Mouse (Mus musculus): ENCODE measurements around the gene Svopl. TPM values are rescaled to one million over a fixed set of nuclear protein-coding genes. Genes with fewer than 3 reads are reported as not detected.
A peak's percentile ranks its signal among the peaks of the same experiment; 100 is the strongest.

The Svopl gene
- polyA plus RNA-seq, 1 experiment from 2014 or later, result 4.2 TPM

DNA sequence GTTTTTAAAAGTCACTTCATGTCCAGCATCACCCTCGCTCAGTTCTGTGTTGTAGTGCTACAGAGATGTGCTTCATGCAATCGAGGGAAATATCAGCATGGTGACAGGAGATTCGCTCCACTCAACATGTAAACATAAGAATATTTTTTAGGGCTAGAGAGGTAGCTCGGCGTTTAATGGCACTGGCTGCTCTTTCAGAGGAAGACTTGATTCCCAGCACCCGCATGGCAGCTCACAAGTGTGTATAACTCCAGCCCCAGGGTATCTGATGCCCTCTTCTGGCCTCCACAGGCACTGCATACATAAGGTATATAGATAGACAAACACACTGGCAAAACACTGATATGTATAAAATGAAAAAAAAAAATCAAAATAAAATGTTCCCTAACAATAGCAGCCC is 2.8 kb upstream of the Svopl start:
- WGBS, result 96% methylated on average over 6 of the region's 6 CpGs
- no peaks in the 10 kb centered on the region for H3K27me3 ChIP-seq (ENCODE audit: control insufficient read depth, insufficient read depth, low read length)
- no peak for ATAC-seq (ENCODE audit: insufficient number of reproducible peaks, low FRiP score, low TSS enrichment, low read depth)

DNA sequence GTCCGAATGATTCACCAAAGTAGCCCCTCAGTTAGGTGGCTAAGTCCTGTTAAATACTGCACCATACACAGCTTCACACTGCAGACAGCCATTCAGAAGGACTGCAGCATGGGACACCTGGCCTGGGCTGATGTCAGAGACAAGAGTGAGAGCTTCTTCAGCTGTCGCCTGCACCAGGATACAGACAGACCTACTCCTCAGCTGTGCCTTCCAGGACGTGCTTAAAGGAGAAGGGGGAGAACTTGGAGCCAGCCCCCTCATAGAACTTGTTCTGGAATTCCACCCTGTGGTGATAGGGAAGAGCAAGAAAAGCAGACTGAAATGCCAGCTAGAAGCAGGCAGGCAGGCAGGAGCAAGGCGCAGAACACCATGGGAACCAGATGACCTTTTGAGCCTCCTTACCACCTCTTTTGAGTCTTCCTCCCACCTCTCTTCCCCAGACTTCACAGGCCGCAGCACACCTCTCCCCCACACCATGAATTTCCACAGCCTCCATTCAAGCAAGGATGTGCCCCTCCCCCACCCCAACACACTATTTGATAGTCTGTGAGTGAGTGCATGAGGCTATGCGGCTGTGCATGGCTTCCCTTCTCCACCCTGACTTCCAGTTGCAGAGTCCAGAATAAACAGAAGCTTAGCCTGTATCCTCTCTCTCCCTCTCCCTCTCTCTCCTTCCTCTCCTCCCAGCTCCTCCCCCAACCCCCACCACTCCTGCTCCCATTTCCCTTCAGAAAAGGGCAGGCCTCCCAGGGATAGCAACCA is 2.2 kb upstream of the Svopl start:
- peaks cover 33% of the 10 kb centered on the region for H3K4me1 ChIP-seq (ENCODE audit: control insufficient read depth, insufficient read depth, low read length)
- WGBS, result 58% methylated on average over 6 of the region's 6 CpGs
- H3K27ac ChIP-seq (replicated peaks; ENCODE audit: low read depth, low read length), result no peak overlapping the region
- no peaks in the 10 kb centered on the region for H3K9me3 ChIP-seq (ENCODE audit: control insufficient read depth, low read length)
- no peak overlapping the region for H3K4me2 ChIP-seq (ENCODE audit: low read depth, severe bottlenecking)
- H3K36me3 ChIP-seq (ENCODE audit: control insufficient read depth, insufficient read depth, low read length), result no peaks in the 10 kb centered on the region
- no peak for ATAC-seq (ENCODE audit: insufficient number of reproducible peaks, low FRiP score, low TSS enrichment, low read depth)
- H3K9ac ChIP-seq (ENCODE audit: low read length), result no peak overlapping the region
- H3K27me3 ChIP-seq (ENCODE audit: control insufficient read depth, insufficient read depth, low read length), result no peaks in the 10 kb centered on the region
- DNase-seq (ENCODE audit: low spot score), result no peak
- no peak overlapping the region for H3K4me3 ChIP-seq (ENCODE audit: low read depth, low read length)

More for the DNA sequence above, 2.8 kb upstream of the Svopl start:
- DNase-seq (ENCODE audit: low spot score), result no peak
- Histone ChIP-seq H3K27ac (replicated peaks; ENCODE audit: low read depth, low read length) (no peak overlapping the region), H3K9ac (ENCODE audit: low read length) (no peak overlapping the region), H3K4me3 (ENCODE audit: low read depth, low read length) (no peak overlapping the region), H3K4me2 (ENCODE audit: low read depth, severe bottlenecking) (no peak overlapping the region), H3K36me3 (ENCODE audit: control insufficient read depth, insufficient read depth, low read length) (no peaks in the 10 kb centered on the region), H3K9me3 (ENCODE audit: control insufficient read depth, low read length) (no peaks in the 10 kb centered on the region), H3K4me1 (ENCODE audit: control insufficient read depth, insufficient read depth, low read length) (peaks cover 33% of the 10 kb centered on the region)

DNA sequence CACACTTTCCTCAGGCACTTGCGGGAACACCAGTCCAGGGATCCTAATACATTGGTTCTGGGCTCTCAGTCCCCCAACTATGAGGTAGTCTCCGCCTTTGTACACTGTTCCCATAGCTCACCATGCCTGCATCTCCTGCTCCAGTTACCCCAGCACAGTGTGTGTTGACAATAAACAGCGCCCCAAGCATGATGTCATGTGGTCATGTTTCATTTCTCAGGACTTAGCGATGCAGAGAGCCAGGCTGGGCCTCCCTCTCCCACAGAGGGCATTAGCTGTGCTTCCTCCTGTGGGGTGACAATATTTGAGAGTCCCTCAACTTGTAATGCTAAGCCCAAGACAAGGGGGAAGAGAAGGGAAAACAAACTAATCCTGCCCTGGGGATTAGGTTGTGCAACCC is 1.2 kb upstream of the Svopl start:
- Histone ChIP-seq H3K4me3 (ENCODE audit: low read depth, low read length) (no peak overlapping the region), H3K27me3 (ENCODE audit: control insufficient read depth, insufficient read depth, low read length) (no peaks in the 10 kb centered on the region), H3K27ac (replicated peaks; ENCODE audit: low read depth, low read length) (peak overlapping the region; percentile 8; the same call in 1 of the 2 replicates), H3K4me2 (ENCODE audit: low read depth, severe bottlenecking) (no peak overlapping the region), H3K36me3 (ENCODE audit: control insufficient read depth, insufficient read depth, low read length) (no peaks in the 10 kb centered on the region), H3K9ac (ENCODE audit: low read length) (no peak overlapping the region), H3K4me1 (ENCODE audit: control insufficient read depth, insufficient read depth, low read length) (peaks cover 33% of the 10 kb centered on the region), H3K9me3 (ENCODE audit: control insufficient read depth, low read length) (no peaks in the 10 kb centered on the region)
- WGBS, result 73% methylated on average over 4 of the region's 4 CpGs
- DNase-seq (ENCODE audit: low spot score) (no peak), ATAC-seq (ENCODE audit: insufficient number of reproducible peaks, low FRiP score, low TSS enrichment, low read depth) (no peak; the same call in 1 of the 2 replicates)

DNA sequence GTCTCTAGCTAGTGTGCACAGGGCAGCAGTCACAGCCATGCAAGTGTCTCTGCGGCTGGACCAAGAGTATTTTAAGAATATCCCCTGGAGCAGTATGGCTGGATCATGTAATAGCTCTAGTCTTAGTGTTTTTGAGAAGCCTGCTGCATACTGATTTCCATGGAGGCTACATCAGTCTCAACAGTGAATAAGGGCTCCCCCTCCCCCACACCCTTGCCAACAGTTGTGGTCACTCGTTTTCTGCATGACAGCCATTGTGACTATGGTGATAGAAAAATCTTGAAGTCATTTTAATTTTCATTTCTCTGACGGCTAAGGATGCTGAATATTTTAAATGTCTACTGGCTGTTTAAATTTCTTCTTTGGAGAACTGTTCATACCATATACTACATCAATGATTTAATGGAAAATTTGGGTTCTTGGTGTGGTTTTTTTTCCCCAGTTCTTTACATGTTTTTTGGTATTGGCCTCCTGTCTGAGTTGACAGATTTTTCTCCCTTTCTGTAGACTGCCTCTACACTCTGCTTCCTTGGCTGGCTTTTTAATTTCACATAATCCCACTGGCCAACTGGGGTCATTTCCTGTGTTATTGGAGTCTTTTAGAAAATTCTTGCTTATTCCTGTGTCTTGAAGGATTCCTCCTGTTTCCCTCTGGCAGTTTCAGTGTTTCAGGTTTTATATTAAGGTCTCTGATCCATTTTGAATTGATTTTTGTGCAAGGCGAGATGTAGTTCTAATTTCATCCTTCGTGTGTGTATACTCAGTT is 13.8 kb downstream of the Svopl start:
- no peaks in the 10 kb centered on the region for H3K9me3 ChIP-seq (ENCODE audit: control insufficient read depth, low read length)
- no peak overlapping the region for H3K27ac ChIP-seq (replicated peaks; ENCODE audit: low read depth, low read length)
- H3K4me2 ChIP-seq (ENCODE audit: low read depth, severe bottlenecking), result no peak overlapping the region
- no peak overlapping the region for H3K9ac ChIP-seq (ENCODE audit: low read length)
- no peak for ATAC-seq (ENCODE audit: insufficient number of reproducible peaks, low FRiP score, low TSS enrichment, low read depth)
- peaks cover 11% of the 10 kb centered on the region for H3K4me1 ChIP-seq (ENCODE audit: control insufficient read depth, insufficient read depth, low read length)
- no peak overlapping the region for H3K4me3 ChIP-seq (ENCODE audit: low read depth, low read length)
- no peaks in the 10 kb centered on the region for H3K27me3 ChIP-seq (ENCODE audit: control insufficient read depth, insufficient read depth, low read length)
- DNase-seq (ENCODE audit: low spot score), result no peak
- 74% methylated on average over 5 of the region's 5 CpGs for WGBS
- no peaks in the 10 kb centered on the region for H3K36me3 ChIP-seq (ENCODE audit: control insufficient read depth, insufficient read depth, low read length)

DNA sequence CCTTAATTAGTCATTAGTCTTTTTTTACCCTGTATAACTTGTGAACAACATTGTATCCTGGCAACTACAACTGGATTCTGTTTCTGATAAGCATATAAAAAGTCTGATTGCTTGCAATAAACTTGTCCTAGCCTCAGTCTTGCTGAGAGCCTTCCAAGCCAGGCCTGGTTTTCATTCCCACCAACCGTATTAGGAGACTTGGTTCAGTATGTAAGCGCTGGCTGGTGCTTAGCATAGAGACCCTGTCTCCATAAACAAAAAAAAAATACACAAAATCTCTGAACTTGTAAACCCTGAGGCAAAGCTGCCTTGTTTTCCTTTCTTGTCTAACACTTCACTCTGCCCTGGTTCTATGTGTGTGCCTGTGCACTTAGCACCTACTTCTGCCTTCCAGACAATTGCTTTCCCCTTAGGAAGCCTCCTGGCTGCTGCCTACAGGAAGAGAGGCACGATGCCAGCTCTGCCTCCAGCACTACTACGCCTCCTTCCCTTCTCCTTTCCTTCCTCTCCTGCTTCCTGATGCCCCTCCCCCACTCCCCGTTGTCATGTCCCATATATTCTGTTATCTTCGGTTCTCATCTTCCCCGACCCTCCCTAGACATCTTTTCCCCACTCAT is 14.8 kb downstream of the Svopl start:
- no peak for DNase-seq (ENCODE audit: low spot score)
- H3K36me3 ChIP-seq (ENCODE audit: control insufficient read depth, insufficient read depth, low read length), result no peaks in the 10 kb centered on the region
- peaks cover 11% of the 10 kb centered on the region for H3K4me1 ChIP-seq (ENCODE audit: control insufficient read depth, insufficient read depth, low read length)
- H3K9ac ChIP-seq (ENCODE audit: low read length), result no peak overlapping the region
- no peak overlapping the region for H3K4me3 ChIP-seq (ENCODE audit: low read depth, low read length)
- ATAC-seq (ENCODE audit: insufficient number of reproducible peaks, low FRiP score, low TSS enrichment, low read depth), result no peak
- 42% methylated on average over 7 of the region's 7 CpGs for WGBS
- H3K9me3 ChIP-seq (ENCODE audit: control insufficient read depth, low read length), result no peaks in the 10 kb centered on the region
- no peak overlapping the region for H3K4me2 ChIP-seq (ENCODE audit: low read depth, severe bottlenecking)
- H3K27me3 ChIP-seq (ENCODE audit: control insufficient read depth, insufficient read depth, low read length), result no peaks in the 10 kb centered on the region
- H3K27ac ChIP-seq (replicated peaks; ENCODE audit: low read depth, low read length), result no peak overlapping the region

DNA sequence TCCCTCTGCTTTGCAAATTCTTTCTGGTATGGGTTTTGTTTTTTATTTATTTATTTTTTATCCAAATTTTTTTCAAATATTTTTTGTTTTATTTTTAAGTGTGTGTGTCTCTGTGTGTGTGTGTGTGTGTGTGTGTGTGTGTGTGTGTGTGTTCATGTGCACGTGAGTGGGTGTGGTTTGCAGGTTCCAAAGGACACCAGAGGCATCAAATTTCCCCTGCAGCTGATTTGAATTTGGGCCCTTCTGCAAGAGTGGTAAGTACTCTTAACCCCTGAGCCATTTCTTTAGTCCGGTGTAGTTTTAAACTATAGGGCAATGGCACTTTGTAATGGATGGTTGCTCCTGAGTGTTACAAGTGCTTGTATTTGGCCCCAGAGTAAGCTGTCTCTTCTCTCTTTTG is 18.6 kb downstream of the Svopl start:
- Histone ChIP-seq H3K4me3 (ENCODE audit: low read depth, low read length) (no peak overlapping the region), H3K4me1 (ENCODE audit: control insufficient read depth, insufficient read depth, low read length) (peaks cover 11% of the 10 kb centered on the region), H3K4me2 (ENCODE audit: low read depth, severe bottlenecking) (no peak overlapping the region), H3K27ac (replicated peaks; ENCODE audit: low read depth, low read length) (no peak overlapping the region), H3K9me3 (ENCODE audit: control insufficient read depth, low read length) (no peaks in the 10 kb centered on the region), H3K27me3 (ENCODE audit: control insufficient read depth, insufficient read depth, low read length) (no peaks in the 10 kb centered on the region), H3K36me3 (ENCODE audit: control insufficient read depth, insufficient read depth, low read length) (no peaks in the 10 kb centered on the region), H3K9ac (ENCODE audit: low read length) (no peak overlapping the region)
- ATAC-seq (ENCODE audit: insufficient number of reproducible peaks, low FRiP score, low TSS enrichment, low read depth) (no peak), DNase-seq (ENCODE audit: low spot score) (no peak)
- WGBS, result 27% methylated on average over 2 of the region's 2 CpGs

DNA sequence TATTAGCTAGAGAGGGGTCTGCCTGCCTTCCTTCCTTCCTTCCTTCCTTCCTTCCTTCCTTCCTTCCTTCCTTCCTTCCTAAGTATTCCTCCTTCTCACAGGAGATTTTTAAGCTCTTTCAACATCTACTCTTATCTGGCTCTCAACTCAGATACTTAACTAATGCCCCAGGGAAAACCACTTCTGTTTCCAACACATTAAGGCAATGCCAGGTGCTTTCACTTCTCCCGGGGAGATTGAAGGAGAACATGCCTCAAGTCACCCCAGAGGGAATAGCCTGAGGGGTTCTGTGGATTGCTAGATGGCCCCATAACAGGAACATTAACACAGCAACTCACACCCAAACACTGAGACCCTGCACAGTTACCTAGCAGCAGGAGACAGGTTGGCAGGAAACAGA is 19.0 kb downstream of the Svopl start:
- Histone ChIP-seq H3K27ac (replicated peaks; ENCODE audit: low read depth, low read length) (no peak overlapping the region), H3K9ac (ENCODE audit: low read length) (no peak overlapping the region), H3K36me3 (ENCODE audit: control insufficient read depth, insufficient read depth, low read length) (no peaks in the 10 kb centered on the region), H3K4me1 (ENCODE audit: control insufficient read depth, insufficient read depth, low read length) (peaks cover 9% of the 10 kb centered on the region), H3K27me3 (ENCODE audit: control insufficient read depth, insufficient read depth, low read length) (no peaks in the 10 kb centered on the region), H3K4me3 (ENCODE audit: low read depth, low read length) (no peak overlapping the region), H3K4me2 (ENCODE audit: low read depth, severe bottlenecking) (no peak overlapping the region), H3K9me3 (ENCODE audit: control insufficient read depth, low read length) (no peaks in the 10 kb centered on the region)
- DNase-seq (ENCODE audit: low spot score) (no peak), ATAC-seq (ENCODE audit: insufficient number of reproducible peaks, low FRiP score, low TSS enrichment, low read depth) (no peak)
- WGBS, result 16% methylated on average over 1 of the region's 1 CpGs

DNA sequence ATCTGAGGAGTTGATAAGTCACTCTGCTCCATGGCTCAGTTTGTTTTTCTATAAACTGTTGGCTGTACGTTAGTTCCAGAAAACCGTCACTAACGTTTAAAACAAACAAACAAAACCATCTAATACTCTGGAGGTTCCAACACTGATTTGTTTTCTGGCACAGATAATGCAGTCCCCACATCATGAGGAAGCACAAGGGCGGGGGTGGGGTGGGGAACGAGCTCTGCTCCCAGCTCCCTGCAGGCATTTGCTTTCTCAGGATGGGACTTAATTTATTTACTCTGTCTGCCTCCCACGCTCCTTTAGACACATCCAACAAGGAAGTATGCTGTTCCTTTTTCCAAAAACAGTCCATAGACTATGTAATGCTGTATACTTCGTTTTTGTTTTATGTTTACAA is 23.5 kb downstream of the Svopl start:
- DNase-seq (ENCODE audit: low spot score), result no peak
- WGBS, result 48% methylated on average over 7 of the region's 7 CpGs
- Histone ChIP-seq H3K27me3 (ENCODE audit: control insufficient read depth, insufficient read depth, low read length) (no peaks in the 10 kb centered on the region), H3K4me1 (ENCODE audit: control insufficient read depth, insufficient read depth, low read length) (no peaks in the 10 kb centered on the region), H3K9me3 (ENCODE audit: control insufficient read depth, low read length) (no peaks in the 10 kb centered on the region), H3K9ac (ENCODE audit: low read length) (no peak overlapping the region), H3K4me2 (ENCODE audit: low read depth, severe bottlenecking) (no peak overlapping the region), H3K4me3 (ENCODE audit: low read depth, low read length) (no peak overlapping the region), H3K36me3 (ENCODE audit: control insufficient read depth, insufficient read depth, low read length) (no peaks in the 10 kb centered on the region), H3K27ac (replicated peaks; ENCODE audit: low read depth, low read length) (no peak overlapping the region)
- no peak for ATAC-seq (ENCODE audit: insufficient number of reproducible peaks, low FRiP score, low TSS enrichment, low read depth)

Measured in limb, embryonic 11.5 days (tissue).